ENCODE assay signal across 8 mouse cellular contexts in genomic region chr12:21472487-21472886, GRCm38 (mm10). TPM values are rescaled to one million over a fixed set of nuclear protein-coding genes. Genes with fewer than 3 reads are reported as not detected.
DNase-seq lines count a peak whose midpoint lies in the region; ATAC-seq and TF ChIP-seq lines count a peak whose summit lies in the region.
"Had no signal": no experiment of that assay in that cellular context is flagged by ENCODE, and none has a peak within 500 bp of the region (broad histone marks: within the 10 kb centered on the region; RNA-seq: fewer than 3 reads in every experiment).

No protein-coding gene starts in this region.

- H3K4me3 ChIP-seq in spleen, adult 2 months (ENCODE audit: extremely low read depth, insufficient read depth, insufficient read length) = no peak overlapping the region
- no peak overlapping the region for H3K4me3 ChIP-seq in heart, embryonic 14.5 days (ENCODE audit: control insufficient read depth in 1 of 2, insufficient read depth in 1 of 2, low read depth in 1 of 2, low read length in 2 of 2)
- no peak overlapping the region for H3K4me3 ChIP-seq in limb, embryonic 15.5 days
- H3K4me3 ChIP-seq: embryonic facial prominence, embryonic 13.5 days had no signal

- H3K9ac ChIP-seq in heart, embryonic 14.5 days (ENCODE audit: low read length) = no peak overlapping the region
- H3K9ac ChIP-seq in limb, embryonic 15.5 days = no peak overlapping the region
- H3K9ac ChIP-seq: embryonic facial prominence, embryonic 13.5 days had no signal

- peak; percentile 85 for ATAC-seq in heart, embryonic 14.5 days (ENCODE audit: insufficient number of reproducible peaks, insufficient read depth, low FRiP score, low read depth)
- peak; percentile 68; the same call in 1 of the 2 replicates for ATAC-seq in limb, embryonic 15.5 days (ENCODE audit: insufficient number of reproducible peaks, low FRiP score, low TSS enrichment, low read depth)

- no peak for DNase-seq in spleen, adult 2 months (ENCODE audit: low read depth in 1 of 2, low spot score in 2 of 2)
- no peak for DNase-seq in spleen, adult 18-20 months
- peak; percentile 99 for DNase-seq in cerebellum, adult 9-10 months
- DNase-seq in skeletal muscle tissue, adult 2 months (ENCODE audit: low read depth, low spot score) = peak; percentile 90
- no peak for DNase-seq in layer of hippocampus, adult 8-10 months (ENCODE audit: low spot score in 2 of 2)

- H3K27me3 ChIP-seq in spleen, adult 2 months (ENCODE audit: control insufficient read depth, insufficient read depth, low read length) = no peaks in the 10 kb centered on the region
- no peaks in the 10 kb centered on the region for H3K27me3 ChIP-seq in heart, embryonic 14.5 days (ENCODE audit: control insufficient read depth, insufficient read depth, low read length)
- H3K27me3 ChIP-seq in limb, embryonic 15.5 days = no peaks in the 10 kb centered on the region
- H3K27me3 ChIP-seq: embryonic facial prominence, embryonic 13.5 days had no signal

- no peak for TF ChIP-seq POLR2A in spleen, adult 2 months (IDR thresholded peaks at IDR 0.05; ENCODE audit: low read depth, low read length)

- H3K4me1 ChIP-seq in spleen, adult 2 months (ENCODE audit: control insufficient read depth, insufficient read depth, insufficient read length) = no peaks in the 10 kb centered on the region
- peaks cover 0 to 5% of the 10 kb centered on the region in 2 experiments; a peak in 2 of 4 replicates for H3K4me1 ChIP-seq in heart, embryonic 14.5 days (ENCODE audit: control insufficient read depth in 2 of 2, insufficient read depth in 2 of 2, low read length in 2 of 2)
- no peaks in the 10 kb centered on the region for H3K4me1 ChIP-seq in limb, embryonic 15.5 days
- H3K4me1 ChIP-seq: embryonic facial prominence, embryonic 13.5 days had no signal

- H3K27ac ChIP-seq in spleen, adult 2 months (ENCODE audit: insufficient read depth, low read length) = no peak overlapping the region
- H3K27ac ChIP-seq in heart, embryonic 14.5 days (replicated peaks in 1 of 2; ENCODE audit: control insufficient read depth in 1 of 2, insufficient read depth in 1 of 2, low read depth in 2 of 2, low read length in 2 of 2) = peak overlapping the region; percentile 47 to 49; a peak in 2 of 4 replicates
- H3K27ac ChIP-seq in limb, embryonic 15.5 days = no peak overlapping the region
- H3K27ac ChIP-seq: embryonic facial prominence, embryonic 13.5 days had no signal

- no peaks in the 10 kb centered on the region for H3K9me3 ChIP-seq in heart, embryonic 14.5 days (ENCODE audit: control insufficient read depth, low read length)
- no peaks in the 10 kb centered on the region for H3K9me3 ChIP-seq in limb, embryonic 15.5 days
- H3K9me3 ChIP-seq: embryonic facial prominence, embryonic 13.5 days had no signal

- H3K36me3 ChIP-seq in spleen, adult 2 months (ENCODE audit: control insufficient read depth, insufficient read depth, low read length) = no peaks in the 10 kb centered on the region
- H3K36me3 ChIP-seq in heart, embryonic 14.5 days (ENCODE audit: control insufficient read depth, insufficient read depth, low read length) = no peaks in the 10 kb centered on the region
- H3K36me3 ChIP-seq in limb, embryonic 15.5 days = no peaks in the 10 kb centered on the region
- H3K36me3 ChIP-seq: embryonic facial prominence, embryonic 13.5 days had no signal

- no peak overlapping the region for H3K4me2 ChIP-seq in heart, embryonic 14.5 days (ENCODE audit: low read length)
- H3K4me2 ChIP-seq in limb, embryonic 15.5 days = no peak overlapping the region
- H3K4me2 ChIP-seq: embryonic facial prominence, embryonic 13.5 days had no signal

- TF ChIP-seq CTCF in spleen, adult 2 months (IDR thresholded peaks at IDR 0.05; ENCODE audit: extremely low read depth, insufficient read depth, insufficient read length, insufficient replicate concordance) = peak; percentile 10; the same call in 1 of the 2 replicates

- WGBS in spleen, adult 2 months = 30% methylated on average over 4 of the region's 4 CpGs
- 25% methylated on average over 4 of the region's 4 CpGs for WGBS in heart, embryonic 14.5 days
- WGBS in limb, embryonic 15.5 days = 41% methylated on average over 4 of the region's 4 CpGs

RNA-seq across cellular contexts. Expression of gene Ywhaq, which starts 55.0 kb away (rescaled TPM):
- polyA plus RNA-seq in spleen, adult 2 months (2012; rRNA removed) = 38.6 and 40.9 TPM in 2 replicates
- 417 and 427 TPM in 2 replicates for polyA plus RNA-seq in heart, embryonic 14.5 days (2014; fragmentation: Nextera tagmentation; extraction: Ambion mirVana)
- 499 and 519 TPM in 2 replicates for polyA plus RNA-seq in limb, embryonic 15.5 days (2015; fragmentation: Nextera tagmentation; extraction: Ambion mirVana)
- total RNA-seq in layer of hippocampus, adult 8-10 months (2022) = 100 to 1,000 TPM; 351 to 430 (median 396) TPM

Comparison
In these comparisons a context has a peak if more than half of its experiments do, and no peak if none do; other contexts are left out.
1. DNase-seq: peak in cerebellum, adult 9-10 months (single experiment) and skeletal muscle tissue, adult 2 months (single experiment); none in spleen, adult 2 months (0 of 2), spleen, adult 18-20 months (0 of 2) and layer of hippocampus, adult 8-10 months (0 of 2).
2. H3K27ac ChIP-seq: peak in heart, embryonic 14.5 days (2 of 2); none in spleen, adult 2 months (single experiment) and limb, embryonic 15.5 days (single experiment).